Mouse (Mus musculus) neural tube, embryonic 14.5 days (tissue): ENCODE results near the gene Bmi1. TPM values are rescaled to one million over a fixed set of nuclear protein-coding genes. Genes with fewer than 3 reads are reported as not detected.
A peak's percentile ranks its signal among the peaks of the same experiment; 100 is the strongest.

Experiments used
- ATAC-seq: fragments of 200-750 bp; cut with Nextera tagmentation; 2 replicates; pipeline ENCODE4 v1.8.0; 2017; ENCODE audit warnings: low read depth, mild to moderate bottlenecking, moderate TSS enrichment, moderate library complexity
- H3K27ac ChIP-seq: fragments of 300-500 bp; sonication (generic); 2 replicates; pipeline ENCODE4 v1.5.1; 2014; ENCODE audit warnings: low read depth, mild to moderate bottlenecking, control low read depth, low read length, moderate library complexity, mixed read lengths
- H3K27me3 ChIP-seq: fragments of 300-500 bp; sonication (generic); 2 replicates; pipeline ENCODE4 v1.6.1; 2014; ENCODE audit warnings: low read length; ENCODE audit not compliant: control insufficient read depth, insufficient read depth
- H3K36me3 ChIP-seq: fragments of 300-500 bp; sonication (generic); 2 replicates; pipeline ENCODE4 v1.6.1; 2014; ENCODE audit warnings: low read length, mixed read lengths; ENCODE audit not compliant: control insufficient read depth, insufficient read depth
- H3K4me1 ChIP-seq: fragments of 300-500 bp; sonication (generic); 2 replicates; pipeline ENCODE4 v1.6.1; 2014; ENCODE audit warnings: low read length; ENCODE audit not compliant: control insufficient read depth, insufficient read depth
- H3K4me2 ChIP-seq: fragments of 300-500 bp; sonication (generic); 2 replicates; pipeline ENCODE4 v1.6.1; 2014; ENCODE audit warnings: mild to moderate bottlenecking, low read depth, low read length, control low read depth
- H3K4me3 ChIP-seq: fragments of 300-500 bp; sonication (generic); 2 replicates; pipeline ENCODE4 v1.5.1; 2014; ENCODE audit warnings: low read depth, low read length, control low read depth, mixed read lengths
- H3K9ac ChIP-seq: fragments of 300-500 bp; sonication (generic); replicated peaks from 2 replicates; pipeline ENCODE4 v1.6.1; 2014; ENCODE audit warnings: low read depth, mild to moderate bottlenecking, control low read depth, low read length, mixed read lengths
- H3K9me3 ChIP-seq: fragments of 300-500 bp; sonication (generic); 2 replicates; pipeline ENCODE4 v1.6.1; 2016; ENCODE audit warnings: low read length; ENCODE audit not compliant: control insufficient read depth
- WGBS: fragments of 180-500 bp; shearing (Covaris S2); extraction: QIAGEN DNeasy Blood & Tissue Kit; methylation state at CpG from one replicate; pipeline ENCODE4 v1.1.7; 2014; 5-methylcytosine and 5-hydroxymethylcytosine counted together
- polyA plus RNA-seq: library from polyadenylated mRNA; unstranded; fragments of >200 nt; fragmentation: Nextera tagmentation; extraction: Ambion mirVana; gene quantifications from 2 replicates; pipeline ENCODE4 v1.2.1, GENCODE M21; 2014

The Bmi1 gene
- polyA plus RNA-seq, result 30.6 and 39.0 TPM in 2 replicates

DNA sequence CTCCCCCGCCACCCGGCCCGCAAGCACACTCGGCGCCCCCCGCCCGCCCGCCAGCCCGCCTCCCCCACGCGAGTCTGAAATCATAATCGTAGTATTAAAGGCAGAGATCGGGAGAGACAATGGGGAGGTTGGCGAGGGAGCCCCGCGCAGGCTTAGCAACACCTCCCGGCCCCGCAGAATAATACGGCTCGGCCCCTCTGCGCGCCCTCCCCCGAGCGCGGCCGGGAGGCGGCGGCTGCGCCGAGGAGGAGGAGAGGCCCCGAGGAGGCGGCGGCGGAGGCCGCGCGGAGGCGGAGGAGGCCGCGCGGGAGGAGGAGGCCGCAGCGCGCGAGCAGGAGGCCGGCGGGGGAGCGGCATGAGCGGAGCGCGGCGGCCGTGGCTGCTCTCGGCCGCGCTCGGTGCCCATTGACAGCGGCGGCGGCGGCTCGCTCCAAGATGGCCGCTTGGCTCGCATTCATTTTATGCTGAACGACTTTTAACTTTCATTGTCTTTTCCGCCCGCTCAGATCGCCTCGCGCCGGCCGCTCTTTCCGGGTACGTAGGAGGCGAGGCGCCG, at the start of gene Bmi1:
Bmi1 (plus strand) TSS at position 83 of the 556 bp plus-strand sequence.
- Histone ChIP-seq H3K36me3 (no peaks in the 10 kb centered on the region), H3K4me1 (peaks cover 19% of the 10 kb centered on the region), H3K4me2 (peak within 1 kb of the TSS; percentile 59), H3K27me3 (peaks cover 14% of the 10 kb centered on the region; the same call in 1 of the 2 replicates), H3K9ac (peak within 1 kb of the TSS; percentile 98), H3K4me3 (peak within 1 kb of the TSS; percentile 81), H3K27ac (peak within 1 kb of the TSS; percentile 98), H3K9me3 (no peaks in the 10 kb centered on the region)
- WGBS, result under 1% methylated on average over 33 of the region's 77 CpGs
- peak; percentile 65 for ATAC-seq

DNA sequence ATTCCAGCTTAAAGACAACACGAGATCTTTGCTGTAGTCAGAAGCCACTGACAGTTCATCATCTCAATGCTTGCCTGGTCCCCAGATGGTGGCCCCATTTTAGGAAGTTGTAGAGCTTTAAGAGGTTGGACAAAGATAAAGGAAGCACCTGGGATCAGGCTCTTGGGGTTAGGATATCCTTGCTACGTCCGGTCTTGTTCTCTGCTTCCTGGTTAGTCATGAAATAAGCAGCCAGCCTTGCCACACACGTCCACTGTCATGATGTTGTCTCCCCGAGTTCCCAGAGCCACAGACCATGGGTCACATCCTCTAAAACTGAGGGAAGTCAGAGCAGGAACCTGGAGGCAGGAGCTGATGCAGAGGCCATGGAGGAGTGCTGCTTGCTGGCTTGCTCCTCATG, 46.3 kb upstream of the Bmi1 start:
- Histone ChIP-seq H3K27me3 (no peaks in the 10 kb centered on the region), H3K4me3 (no peak overlapping the region), H3K4me1 (no peaks in the 10 kb centered on the region), H3K4me2 (no peak overlapping the region), H3K9me3 (no peaks in the 10 kb centered on the region), H3K36me3 (no peaks in the 10 kb centered on the region), H3K27ac (no peak overlapping the region), H3K9ac (no peak overlapping the region)
- ATAC-seq, result no peak
- WGBS, result 79% methylated on average over 5 of the region's 5 CpGs

DNA sequence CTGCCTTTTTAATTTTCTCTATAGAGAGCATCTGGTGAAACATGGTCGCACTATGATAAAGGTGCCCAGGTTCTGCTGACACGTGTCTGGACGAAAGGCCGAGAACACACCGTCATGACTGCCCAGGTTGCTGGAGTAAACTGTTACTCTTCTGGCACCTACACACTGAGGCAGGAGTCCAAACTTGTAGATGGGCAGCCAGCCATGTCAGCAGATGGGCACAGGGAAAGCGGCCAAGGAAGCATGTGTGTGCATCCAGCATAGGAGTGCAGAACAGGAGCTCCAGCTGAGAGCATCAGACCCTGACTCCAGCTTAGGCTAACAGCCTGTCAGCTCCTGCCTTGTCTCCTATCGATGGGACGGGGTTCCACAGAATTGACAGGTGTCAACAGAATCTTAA, 41.8 kb upstream of the Bmi1 start:
- ATAC-seq, result peak; percentile 87
- no peak overlapping the region for H3K4me3 ChIP-seq
- WGBS, result 80% methylated on average over 8 of the region's 8 CpGs
- H3K36me3 ChIP-seq, result no peaks in the 10 kb centered on the region
- H3K9me3 ChIP-seq, result no peaks in the 10 kb centered on the region
- no peaks in the 10 kb centered on the region for H3K27me3 ChIP-seq
- no peak overlapping the region for H3K9ac ChIP-seq
- no peaks in the 10 kb centered on the region for H3K4me1 ChIP-seq
- no peak overlapping the region for H3K27ac ChIP-seq
- no peak overlapping the region for H3K4me2 ChIP-seq

DNA sequence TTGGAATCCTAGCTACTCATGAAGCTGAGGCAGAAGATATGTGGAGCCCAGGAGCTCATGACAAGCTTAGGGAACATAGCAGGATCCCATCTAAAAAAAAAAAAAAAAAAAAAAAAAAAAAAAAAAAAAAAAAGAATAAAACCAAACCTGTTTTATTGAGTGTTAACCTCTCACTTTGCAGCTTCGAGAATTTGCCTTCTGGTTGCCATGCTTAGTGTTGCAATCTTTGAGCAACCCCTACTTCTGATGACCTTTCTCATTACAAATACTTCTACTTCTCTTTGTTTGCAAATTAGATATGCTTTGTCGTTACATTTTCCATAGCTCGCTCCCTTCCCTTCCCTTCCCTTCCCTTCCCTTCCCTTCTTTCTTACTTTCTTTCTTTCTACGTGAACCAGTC, 28.3 kb upstream of the Bmi1 start:
- H3K36me3 ChIP-seq, result no peaks in the 10 kb centered on the region
- H3K4me3 ChIP-seq, result no peak overlapping the region
- WGBS, result 67% methylated on average over 4 of the region's 4 CpGs
- no peaks in the 10 kb centered on the region for H3K9me3 ChIP-seq
- no peak overlapping the region for H3K27ac ChIP-seq
- H3K27me3 ChIP-seq, result no peaks in the 10 kb centered on the region
- no peak overlapping the region for H3K9ac ChIP-seq
- no peak overlapping the region for H3K4me2 ChIP-seq
- no peaks in the 10 kb centered on the region for H3K4me1 ChIP-seq
- no peak for ATAC-seq

DNA sequence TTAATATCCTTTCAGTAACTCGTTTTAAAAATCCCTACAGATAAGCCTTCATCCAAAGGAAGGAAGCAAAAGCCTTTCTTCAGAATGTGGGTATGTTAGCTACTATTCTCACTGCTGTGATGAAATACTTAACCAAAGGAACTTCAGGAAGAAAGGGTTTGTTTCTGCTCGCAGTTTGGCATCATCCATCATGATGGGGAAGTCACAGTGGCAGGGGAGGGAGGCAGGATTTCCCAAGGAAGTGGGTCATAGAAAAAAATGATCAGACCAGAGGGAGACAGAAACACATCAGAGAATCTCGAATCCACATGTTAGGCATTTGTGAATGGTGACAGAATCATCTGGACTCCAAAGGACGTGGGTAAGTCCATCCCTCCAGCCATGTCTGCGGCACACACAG, 22.0 kb upstream of the Bmi1 start:
- WGBS, result 73% methylated on average over 5 of the region's 5 CpGs
- H3K27ac ChIP-seq, result no peak overlapping the region
- H3K36me3 ChIP-seq, result no peaks in the 10 kb centered on the region
- no peak overlapping the region for H3K4me2 ChIP-seq
- H3K9ac ChIP-seq, result no peak overlapping the region
- no peaks in the 10 kb centered on the region for H3K4me1 ChIP-seq
- ATAC-seq, result no peak
- H3K9me3 ChIP-seq, result no peaks in the 10 kb centered on the region
- H3K4me3 ChIP-seq, result no peak overlapping the region
- H3K27me3 ChIP-seq, result no peaks in the 10 kb centered on the region

DNA sequence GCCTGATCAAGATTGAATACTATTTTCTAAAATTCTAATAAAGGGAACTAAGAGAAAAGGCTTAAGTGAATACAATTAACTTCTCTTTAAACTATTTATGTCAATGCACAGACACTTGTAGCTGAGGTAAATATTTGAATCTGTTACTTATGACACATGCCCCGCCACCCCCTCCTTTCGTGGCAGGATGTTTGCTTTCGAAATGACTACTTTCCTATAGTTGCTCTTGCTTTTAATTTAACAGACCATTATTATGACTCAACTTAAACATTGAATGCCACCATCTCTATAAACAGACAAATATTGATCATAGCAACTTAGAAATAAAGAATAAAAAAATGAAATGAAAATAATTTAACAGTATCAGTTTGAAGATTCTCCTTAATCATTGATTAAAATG, 12.8 kb upstream of the Bmi1 start:
- H3K4me1 ChIP-seq, result no peaks in the 10 kb centered on the region
- no peaks in the 10 kb centered on the region for H3K36me3 ChIP-seq
- H3K4me3 ChIP-seq, result no peak overlapping the region
- 89% methylated on average over 3 of the region's 3 CpGs for WGBS
- H3K9ac ChIP-seq, result no peak overlapping the region
- ATAC-seq, result no peak
- no peak overlapping the region for H3K27ac ChIP-seq
- no peak overlapping the region for H3K4me2 ChIP-seq
- H3K9me3 ChIP-seq, result no peaks in the 10 kb centered on the region
- H3K27me3 ChIP-seq, result no peaks in the 10 kb centered on the region

DNA sequence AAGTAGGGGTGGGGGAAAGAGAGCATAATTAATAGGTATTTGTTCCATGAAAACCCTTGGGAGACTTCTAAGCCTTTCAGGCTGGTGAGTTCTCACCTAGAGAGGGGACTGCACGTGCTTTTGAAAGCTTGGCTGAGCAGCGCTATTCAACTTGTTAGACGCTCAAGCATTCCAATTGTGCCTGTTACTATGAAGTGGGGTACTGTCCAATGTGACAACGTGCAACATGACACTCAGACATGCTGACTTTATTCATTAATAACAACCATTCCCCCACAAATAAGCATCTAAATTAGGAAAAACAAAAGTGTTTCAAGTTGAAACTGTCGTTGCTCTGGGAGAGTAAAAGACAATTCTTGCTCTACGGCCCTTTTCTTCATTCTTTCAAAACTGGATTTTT, 5.8 kb upstream of the Bmi1 start:
- H3K36me3 ChIP-seq, result no peaks in the 10 kb centered on the region
- no peak overlapping the region for H3K27ac ChIP-seq
- no peak overlapping the region for H3K9ac ChIP-seq
- H3K4me3 ChIP-seq, result no peak overlapping the region
- WGBS, result 11% methylated on average over 6 of the region's 6 CpGs
- H3K4me2 ChIP-seq, result no peak overlapping the region
- no peak for ATAC-seq
- peaks cover 8% of the 10 kb centered on the region; the same call in 1 of the 2 replicates for H3K27me3 ChIP-seq
- no peaks in the 10 kb centered on the region for H3K9me3 ChIP-seq
- H3K4me1 ChIP-seq, result peaks cover 6% of the 10 kb centered on the region

DNA sequence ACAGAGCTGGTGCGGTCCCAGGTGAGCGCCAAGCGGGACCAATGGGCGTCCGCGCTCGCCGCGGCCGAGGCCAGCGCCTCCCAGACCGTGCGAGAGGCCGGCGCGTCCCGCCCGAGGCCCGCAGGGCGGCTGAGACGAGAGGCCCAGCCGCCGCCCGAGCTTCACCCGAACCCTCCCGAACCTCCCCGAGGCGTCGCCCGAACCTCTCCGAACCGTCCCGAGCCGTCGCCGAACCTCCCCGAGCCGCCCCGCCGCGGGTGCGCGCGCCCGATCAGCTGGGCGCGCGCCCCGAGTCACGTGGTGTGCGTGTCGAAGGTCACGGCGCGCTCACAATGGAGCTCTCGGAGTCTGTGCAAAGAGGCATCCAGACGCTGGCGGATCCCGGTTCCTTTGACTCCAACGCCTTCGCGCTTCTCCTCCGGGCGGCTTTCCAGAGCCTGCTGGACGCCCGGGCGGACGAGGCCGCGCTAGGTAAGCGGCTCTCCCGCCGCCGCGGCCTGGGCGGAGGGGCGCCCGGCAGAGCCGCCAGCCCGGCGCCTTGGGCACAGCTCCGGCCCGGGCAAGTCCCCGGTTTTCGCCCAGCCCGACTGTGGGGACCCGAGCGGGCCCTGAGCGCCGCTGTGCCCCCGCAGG, 4.6 kb upstream of the Bmi1 start, which contains the start of gene Commd3:
Commd3 (plus strand) TSS at position 252 of the 633 bp plus-strand sequence.
- Histone ChIP-seq H3K36me3 (no peaks in the 10 kb centered on the region), H3K4me2 (peak within 1 kb of the TSS; percentile 88), H3K4me3 (peak within 1 kb of the TSS; percentile 89), H3K27me3 (peaks cover 8% of the 10 kb centered on the region; the same call in 1 of the 2 replicates), H3K9ac (peak within 1 kb of the TSS; percentile 100), H3K9me3 (no peaks in the 10 kb centered on the region), H3K27ac (peak within 1 kb of the TSS; percentile 99), H3K4me1 (peaks cover 7% of the 10 kb centered on the region)
- peak; percentile 91 for ATAC-seq
- 0% methylated on average over 89 of the region's 91 CpGs for WGBS

DNA sequence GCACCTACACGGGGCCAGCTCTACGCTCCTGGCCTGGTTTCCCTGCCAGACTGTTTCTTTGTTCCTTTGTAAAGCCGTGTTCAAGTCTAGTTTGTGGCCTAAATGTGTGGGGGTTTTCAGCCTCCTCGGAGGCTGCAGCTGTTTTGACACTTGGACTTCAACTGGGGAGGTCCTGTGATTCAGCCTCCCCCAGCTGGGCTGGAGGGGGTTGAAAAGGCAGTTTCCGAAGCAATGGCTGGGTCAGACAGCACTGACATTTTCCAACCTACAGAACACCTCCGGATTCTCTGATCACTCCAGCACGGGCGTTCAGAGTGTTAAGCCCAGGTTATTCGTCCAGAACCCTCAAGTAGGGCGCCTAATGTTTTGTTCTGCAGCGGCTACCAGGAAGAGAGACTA, 4.1 kb upstream of the Bmi1 start:
- Histone ChIP-seq H3K27me3 (peaks cover 8% of the 10 kb centered on the region; the same call in 1 of the 2 replicates), H3K27ac (peak overlapping the region; percentile 99), H3K9me3 (no peaks in the 10 kb centered on the region), H3K36me3 (no peaks in the 10 kb centered on the region), H3K4me1 (peaks cover 7% of the 10 kb centered on the region), H3K9ac (peak overlapping the region; percentile 100), H3K4me3 (peak overlapping the region; percentile 89), H3K4me2 (peak overlapping the region; percentile 88)
- WGBS, result 5% methylated on average over 11 of the region's 11 CpGs
- ATAC-seq, result no peak
